Mouse (Mus musculus): ENCODE results near the gene Dhrs7. TPM values are rescaled to one million over a fixed set of nuclear protein-coding genes. Genes with fewer than 3 reads are reported as not detected.

Dhrs7 gene
- polyA plus RNA-seq, 1 experiment from 2014 or later: 15.4 TPM

- Histone ChIP-seq H3K4me1 (replicated peaks) (no peaks in the 10 kb centered on the region), H3K4me3 (no peak overlapping the region), H3K9ac (no peak overlapping the region), H3K27ac (replicated peaks) (no peak overlapping the region), H3K4me2 (no peak overlapping the region), H3K27me3 (no peaks in the 10 kb centered on the region), H3K36me3 (no peaks in the 10 kb centered on the region), H3K9me3 (no peaks in the 10 kb centered on the region)
- WGBS: 100% methylated on average over 1 of the region's 1 CpGs
- no peak for ATAC-seq (ENCODE audit: low read depth)
These were observed 17.2 kb upstream of the Dhrs7 start for GRCm38 (mm10) chr12:72681919-72682318.

DNA sequence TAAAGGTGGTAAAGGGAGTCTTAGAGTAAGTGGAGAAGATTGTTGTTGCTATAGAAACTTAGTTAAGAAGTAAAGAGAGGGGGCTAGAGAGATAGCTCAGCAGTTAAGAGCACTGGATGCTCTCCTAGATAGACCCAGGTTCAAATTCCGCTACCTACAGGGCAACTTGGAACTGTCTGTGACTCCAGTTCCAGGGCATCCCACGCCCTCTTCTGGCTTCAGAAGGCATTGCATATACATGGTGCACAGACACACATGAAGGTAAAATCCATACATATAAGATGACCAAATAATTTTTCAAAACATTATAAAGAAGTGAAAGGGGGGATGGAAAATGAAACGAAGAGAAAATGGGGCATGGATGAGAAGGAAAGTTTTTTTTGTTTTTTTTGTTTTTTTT is 14.9 kb upstream of the Dhrs7 start:
- no peak for ATAC-seq (ENCODE audit: low read depth)
- no peaks in the 10 kb centered on the region for H3K4me1 ChIP-seq (replicated peaks)
- no peak overlapping the region for H3K4me2 ChIP-seq
- H3K4me3 ChIP-seq: no peak overlapping the region
- 74% methylated on average over 3 of the region's 3 CpGs for WGBS
- no peak overlapping the region for H3K9ac ChIP-seq
- H3K36me3 ChIP-seq: no peaks in the 10 kb centered on the region
- H3K9me3 ChIP-seq: no peaks in the 10 kb centered on the region
- H3K27me3 ChIP-seq: no peaks in the 10 kb centered on the region
- H3K27ac ChIP-seq (replicated peaks): no peak overlapping the region

- Histone ChIP-seq H3K36me3 (no peaks in the 10 kb centered on the region), H3K9ac (no peak overlapping the region), H3K4me3 (no peak overlapping the region), H3K4me1 (replicated peaks) (no peaks in the 10 kb centered on the region), H3K9me3 (no peaks in the 10 kb centered on the region), H3K27ac (replicated peaks) (no peak overlapping the region), H3K4me2 (no peak overlapping the region), H3K27me3 (no peaks in the 10 kb centered on the region)
- 70% methylated on average over 2 of the region's 2 CpGs for WGBS
- no peak for ATAC-seq (ENCODE audit: low read depth)
These were observed 10.1 kb upstream of the Dhrs7 start for GRCm38 (mm10) chr12:72674820-72675219.

DNA sequence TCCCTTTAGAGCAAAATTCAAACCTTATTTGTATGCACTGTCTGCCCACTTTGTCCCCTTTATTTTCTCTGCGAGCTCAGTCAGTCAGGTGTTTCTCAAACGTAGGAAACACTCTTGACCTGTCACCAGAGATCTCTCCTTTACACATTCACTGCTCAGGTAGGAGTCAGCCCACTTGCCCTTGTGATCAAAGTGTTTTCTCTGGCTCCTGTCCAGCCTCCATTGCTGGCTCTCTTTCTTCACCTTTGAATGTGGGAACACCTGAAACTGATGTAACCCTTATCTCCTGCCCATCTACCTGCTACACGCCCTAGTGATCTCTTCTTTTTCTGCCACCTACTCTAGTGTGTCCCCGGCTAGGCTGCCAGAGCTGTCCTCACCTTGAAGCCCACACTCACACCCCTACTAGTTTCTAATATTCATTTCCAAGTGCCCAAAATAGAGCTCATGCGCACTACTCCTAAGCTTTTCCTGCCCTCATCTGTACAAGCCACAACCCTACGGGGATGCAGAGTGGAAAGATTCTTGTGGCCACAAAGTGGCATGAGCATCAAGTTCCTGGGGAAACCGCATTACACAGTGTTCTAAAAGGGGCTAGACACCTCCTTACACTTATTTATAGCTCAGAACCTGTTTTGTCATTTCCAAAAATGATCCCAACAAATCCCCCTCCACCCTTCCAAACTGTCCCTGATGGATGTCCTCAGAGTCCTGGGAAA is 9.5 kb upstream of the Dhrs7 start:
- Histone ChIP-seq H3K9ac (no peak overlapping the region), H3K27ac (replicated peaks) (no peak overlapping the region), H3K4me3 (no peak overlapping the region), H3K4me1 (replicated peaks) (no peaks in the 10 kb centered on the region), H3K27me3 (no peaks in the 10 kb centered on the region), H3K9me3 (no peaks in the 10 kb centered on the region), H3K4me2 (no peak overlapping the region), H3K36me3 (no peaks in the 10 kb centered on the region)
- ATAC-seq (ENCODE audit: low read depth): no peak
- whole genome bisulfite sequencing: 87% methylated on average over 7 of the region's 7 CpGs

DNA sequence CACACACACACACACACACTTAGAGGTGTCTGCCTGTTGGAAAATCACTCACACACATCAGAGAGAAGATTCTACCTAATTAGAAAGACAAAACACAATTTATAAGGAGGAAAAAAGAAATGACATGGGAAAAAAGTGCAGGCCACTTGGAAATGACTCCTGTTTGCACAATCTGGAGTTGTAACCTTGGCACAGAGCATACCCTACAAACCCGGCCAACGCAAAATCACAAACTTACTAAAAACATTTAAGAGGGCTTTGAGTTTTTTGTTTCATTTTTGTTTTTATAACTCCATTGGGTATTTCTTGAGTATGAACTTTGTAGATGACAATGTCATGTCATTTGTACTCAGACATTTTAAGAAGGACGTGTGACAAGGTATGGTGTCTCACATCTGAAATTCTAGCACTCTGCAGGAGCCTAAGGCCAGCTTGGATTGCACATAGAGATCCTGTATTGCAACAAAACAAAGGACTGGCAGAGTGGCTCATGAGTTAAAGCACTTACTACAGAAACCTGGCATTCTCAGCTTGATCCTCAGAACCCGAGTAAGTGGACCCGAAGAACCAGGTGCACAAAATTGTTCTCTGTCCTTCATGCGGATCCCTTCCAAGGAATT is 6.9 kb upstream of the Dhrs7 start:
- WGBS: 94% methylated on average over 6 of the region's 6 CpGs
- no peaks in the 10 kb centered on the region for H3K36me3 ChIP-seq

DNA sequence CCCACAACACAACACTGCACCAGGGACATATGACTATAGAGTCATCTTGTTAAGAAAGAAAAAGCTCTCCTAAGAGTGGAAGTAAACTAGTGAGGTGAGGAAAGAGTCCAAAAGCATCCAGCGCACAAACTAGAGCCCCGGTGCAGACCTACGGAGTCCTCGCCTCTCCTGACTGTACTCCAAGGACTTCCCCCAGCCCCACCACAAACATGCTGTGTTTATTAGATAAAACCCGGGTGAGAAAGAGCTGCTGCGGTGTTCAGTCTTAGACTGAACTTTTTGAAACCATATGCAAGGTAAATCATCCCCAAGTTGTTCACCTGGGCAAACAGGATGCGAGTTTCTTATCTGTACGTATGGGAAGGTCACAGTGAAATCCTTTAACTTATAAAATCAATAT is 6.2 kb upstream of the Dhrs7 start:
- Histone ChIP-seq H3K4me2 (no peak overlapping the region), H3K36me3 (no peaks in the 10 kb centered on the region), H3K27ac (replicated peaks) (no peak overlapping the region), H3K9ac (no peak overlapping the region), H3K4me1 (replicated peaks) (no peaks in the 10 kb centered on the region), H3K27me3 (no peaks in the 10 kb centered on the region), H3K4me3 (no peak overlapping the region), H3K9me3 (no peaks in the 10 kb centered on the region)
- 93% methylated on average over 8 of the region's 8 CpGs for WGBS
- no peak for ATAC-seq (ENCODE audit: low read depth)

More for the DNA sequence above, 6.9 kb upstream of the Dhrs7 start:
- Histone ChIP-seq H3K4me2 (no peak overlapping the region), H3K4me3 (no peak overlapping the region), H3K9me3 (no peaks in the 10 kb centered on the region), H3K9ac (no peak overlapping the region), H3K27ac (replicated peaks) (no peak overlapping the region), H3K27me3 (no peaks in the 10 kb centered on the region), H3K4me1 (replicated peaks) (no peaks in the 10 kb centered on the region)
- no peak for ATAC-seq (ENCODE audit: low read depth)

GRCm38 (mm10) chr12:72667868-72668469 is 3.3 kb upstream of the Dhrs7 start:
- Histone ChIP-seq H3K9ac (no peak overlapping the region), H3K9me3 (no peaks in the 10 kb centered on the region), H3K27ac (replicated peaks) (no peak overlapping the region), H3K4me2 (no peak overlapping the region), H3K27me3 (0 out of 2 replicates have a peak, but pooled peaks cover 3% of the 10 kb centered on the region), H3K4me1 (replicated peaks) (peaks cover 16% of the 10 kb centered on the region), H3K4me3 (no peak overlapping the region), H3K36me3 (no peaks in the 10 kb centered on the region)
- no peak for ATAC-seq (ENCODE audit: low read depth)
- 40% methylated on average over 10 of the region's 10 CpGs for WGBS

GRCm38 (mm10) chr12:72666015-72666414 is 1.3 kb upstream of the Dhrs7 start:
- Histone ChIP-seq H3K9ac (no peak overlapping the region), H3K27me3 (0 out of 2 replicates have a peak, but pooled peaks cover 3% of the 10 kb centered on the region), H3K9me3 (no peaks in the 10 kb centered on the region), H3K27ac (replicated peaks) (no peak overlapping the region), H3K36me3 (no peaks in the 10 kb centered on the region), H3K4me1 (replicated peaks) (peaks cover 16% of the 10 kb centered on the region), H3K4me2 (no peak overlapping the region), H3K4me3 (no peak overlapping the region)
- no peak for ATAC-seq (ENCODE audit: low read depth)
- 86% methylated on average over 5 of the region's 5 CpGs for WGBS

- 0 out of 2 replicates have a peak, but pooled peaks cover 3% of the 10 kb centered on the region for H3K27me3 ChIP-seq
- peak overlapping the region; percentile 67 for H3K9ac ChIP-seq
- 7% methylated on average over 28 of the region's 28 CpGs for WGBS
- no peaks in the 10 kb centered on the region for H3K9me3 ChIP-seq
- ATAC-seq (ENCODE audit: low read depth): peak; percentile 49
- peak overlapping the region; percentile 75 for H3K4me2 ChIP-seq
- H3K36me3 ChIP-seq: no peaks in the 10 kb centered on the region
- H3K27ac ChIP-seq (replicated peaks): peak overlapping the region; percentile 14; the same call in 1 of the 2 replicates
- H3K4me1 ChIP-seq (replicated peaks): peaks cover 16% of the 10 kb centered on the region
- peak overlapping the region; percentile 56 for H3K4me3 ChIP-seq
These were observed 532 bp downstream of the Dhrs7 start for GRCm38 (mm10) chr12:72664020-72664734.

- no peak overlapping the region for H3K9ac ChIP-seq
- H3K27me3 ChIP-seq: no peaks in the 10 kb centered on the region
- ATAC-seq (ENCODE audit: low read depth): no peak
- no peak overlapping the region for H3K4me3 ChIP-seq
- H3K4me2 ChIP-seq: no peak overlapping the region
- 90% methylated on average over 16 of the region's 16 CpGs for WGBS
- no peaks in the 10 kb centered on the region for H3K9me3 ChIP-seq
- no peaks in the 10 kb centered on the region for H3K4me1 ChIP-seq (replicated peaks)
- H3K27ac ChIP-seq (replicated peaks): no peak overlapping the region
- no peaks in the 10 kb centered on the region for H3K36me3 ChIP-seq
These were observed 8.9 kb downstream of the Dhrs7 start for GRCm38 (mm10) chr12:72655775-72656174.

DNA sequence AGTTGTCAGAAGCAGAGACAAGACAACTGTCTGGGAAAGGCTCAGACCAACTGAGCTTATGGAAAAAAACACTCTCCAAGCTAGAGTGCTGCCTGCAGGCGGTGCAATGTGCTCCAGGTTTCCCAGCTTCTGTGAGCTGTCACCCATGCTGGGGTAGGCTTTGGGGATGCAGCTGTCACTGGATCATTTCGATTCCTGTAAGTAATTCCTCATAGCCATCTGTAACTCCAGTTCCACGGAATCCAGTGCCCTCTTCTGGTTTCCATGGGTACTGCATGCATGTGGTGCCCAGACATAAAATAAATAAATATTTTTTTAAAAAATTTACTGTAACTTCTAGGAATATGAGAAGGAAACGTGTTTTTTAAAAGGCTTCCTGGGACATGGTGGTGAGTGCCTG is 10.0 kb downstream of the Dhrs7 start:
- Histone ChIP-seq H3K36me3 (no peaks in the 10 kb centered on the region), H3K4me2 (no peak overlapping the region), H3K9ac (no peak overlapping the region), H3K27ac (replicated peaks) (no peak overlapping the region), H3K4me1 (replicated peaks) (no peaks in the 10 kb centered on the region), H3K27me3 (no peaks in the 10 kb centered on the region), H3K4me3 (no peak overlapping the region), H3K9me3 (no peaks in the 10 kb centered on the region)
- 15% methylated on average over 4 of the region's 4 CpGs for WGBS
- ATAC-seq (ENCODE audit: low read depth): peak; percentile 65; the same call in 1 of the 2 replicates

Data from neural tube, embryonic 13.5 days (tissue).